Mouse (Mus musculus) kidney, postnatal 0 days (tissue): Measurements from ENCODE around the gene Inpp5a. TPM values are rescaled to one million over a fixed set of nuclear protein-coding genes. Genes with fewer than 3 reads are reported as not detected.

Experiments
- ATAC-seq: fragments of 200-750 bp; cut with Nextera tagmentation; replicated peaks from 2 replicates; pipeline ENCODE4 v1.8.0; 2017; ENCODE audit warnings: low read depth, moderate number of reproducible peaks, moderate TSS enrichment, moderate library complexity; ENCODE audit not compliant: low FRiP score
- DNase-seq: peaks from one replicate; pipeline ENCODE4 v3.0.0-alpha.2; 2016; ENCODE audit warnings: low spot score
- H3K27ac ChIP-seq: fragments of 300-500 bp; sonication (generic); 2 replicates; pipeline ENCODE4 v1.5.1; 2014; ENCODE audit warnings: mild to moderate bottlenecking
- H3K27me3 ChIP-seq: fragments of 300-500 bp; sonication (generic); 2 replicates; pipeline ENCODE4 v1.6.1; 2014; ENCODE audit warnings: low read length, mixed read lengths; ENCODE audit not compliant: insufficient read depth
- H3K36me3 ChIP-seq: fragments of 300-500 bp; sonication (generic); 2 replicates; pipeline ENCODE4 v1.6.1; 2014; ENCODE audit warnings: low read length, mixed read lengths; ENCODE audit not compliant: insufficient read depth
- H3K4me1 ChIP-seq: fragments of 300-500 bp; sonication (generic); replicated peaks from 2 replicates; pipeline ENCODE4 v1.6.1; 2014; ENCODE audit warnings: antibody characterized with exemption, low read length, mixed read lengths; ENCODE audit not compliant: insufficient read depth
- H3K4me2 ChIP-seq: fragments of 300-500 bp; sonication (generic); 2 replicates; pipeline ENCODE4 v1.6.1; 2014; ENCODE audit warnings: mild to moderate bottlenecking, low read length, moderate library complexity, mixed read lengths
- H3K4me3 ChIP-seq: fragments of 300-500 bp; sonication (generic); replicated peaks from 2 replicates; pipeline ENCODE4 v1.5.1; 2014; ENCODE audit warnings: low read depth, low read length
- H3K9ac ChIP-seq: fragments of 300-500 bp; sonication (generic); 2 replicates; pipeline ENCODE4 v1.6.1; 2014; ENCODE audit warnings: low read depth, low read length
- H3K9me3 ChIP-seq: fragments of 300-500 bp; sonication (generic); replicated peaks from 2 replicates; pipeline ENCODE4 v1.6.1; 2016; ENCODE audit warnings: low read length, inconsistent platforms, mixed read lengths
- CTCF ChIP-seq: IDR thresholded peaks from 2 replicates; pipeline ENCODE4 v1.5.1; 2016; ENCODE audit warnings: antibody characterized with exemption, low read depth, mild to moderate bottlenecking, moderate library complexity
- WGBS: fragments of 180-500 bp; shearing (Covaris S2); extraction: QIAGEN DNeasy Blood & Tissue Kit; methylation state at CpG from one replicate; pipeline ENCODE4 v1.1.7; 2014; 5-methylcytosine and 5-hydroxymethylcytosine counted together
- polyA plus RNA-seq: library from polyadenylated mRNA; unstranded; fragments of >200 nt; fragmentation: Nextera tagmentation; extraction: Ambion mirVana; gene quantifications from 2 replicates; pipeline ENCODE4 v1.2.1, GENCODE M21; 2015

Gene Inpp5a
- polyA plus RNA-seq, 1 experiment from 2014 or later, result 24.3 TPM

DNA sequence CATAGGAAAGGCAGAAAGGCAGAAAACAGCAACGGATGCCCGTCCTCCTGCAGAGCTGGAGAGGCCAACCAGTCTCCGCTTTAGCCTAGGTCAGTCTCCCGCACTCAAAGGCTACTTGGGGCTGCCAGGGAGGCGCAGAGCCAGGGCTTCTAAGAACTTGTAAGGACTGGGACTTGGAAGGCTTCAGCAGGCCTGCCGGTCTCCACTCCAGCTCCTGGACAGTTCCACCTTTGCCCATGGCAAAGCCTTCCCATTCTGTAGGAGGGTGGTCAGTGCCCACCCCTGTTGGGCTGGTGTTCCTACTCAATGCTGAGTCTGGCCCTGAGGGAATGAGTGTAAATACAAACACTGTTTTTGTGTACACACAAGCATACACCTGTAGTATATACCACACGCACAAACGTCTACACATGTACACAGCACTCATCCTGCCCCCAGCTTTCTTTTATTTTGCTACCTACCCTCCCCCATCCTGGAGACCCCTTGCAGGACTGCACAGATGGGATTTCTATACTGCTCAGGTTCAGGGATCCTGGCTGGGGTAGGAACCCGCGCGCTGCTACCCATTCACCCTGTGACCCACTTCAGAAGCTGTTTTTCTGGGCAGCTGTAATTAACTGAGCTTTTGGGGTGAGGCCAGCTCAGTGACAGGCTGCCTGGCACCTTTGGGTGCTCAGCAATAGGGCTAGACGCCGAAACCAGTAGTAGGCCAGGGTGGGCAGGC lies 25.5 kb upstream of the Inpp5a start:
- WGBS, result 60% methylated on average over 13 of the region's 13 CpGs
- no peak for DNase-seq
- no peak overlapping the region for H3K9ac ChIP-seq

GRCm38 (mm10) chr7:139364005-139364557 lies 24.8 kb upstream of the Inpp5a start:
- no peaks in the 10 kb centered on the region for H3K36me3 ChIP-seq
- H3K4me2 ChIP-seq, result 0 out of 2 replicates have a peak overlapping the region, but pooled peaks have one; percentile 2
- H3K4me3 ChIP-seq, result no peak overlapping the region
- TF ChIP-seq CTCF, result 0 out of 2 replicates have a peak, but pooled peaks have one; percentile 12
- H3K9me3 ChIP-seq, result no peaks in the 10 kb centered on the region
- ATAC-seq (peak; percentile 82), DNase-seq (peak; percentile 86)
- WGBS, result 3% methylated on average over 9 of the region's 9 CpGs
- H3K9ac ChIP-seq, result no peak overlapping the region
- H3K27ac ChIP-seq, result peak overlapping the region; percentile 84
- no peaks in the 10 kb centered on the region for H3K27me3 ChIP-seq
- peaks cover 38% of the 10 kb centered on the region for H3K4me1 ChIP-seq

More for the DNA sequence above, 25.5 kb upstream of the Inpp5a start:
- no peak for TF ChIP-seq CTCF
- H3K4me3 ChIP-seq, result no peak overlapping the region
- H3K4me1 ChIP-seq, result peaks cover 33% of the 10 kb centered on the region
- peak overlapping the region; percentile 84 for H3K27ac ChIP-seq
- ATAC-seq, result 0 out of 2 replicates have a peak, but pooled peaks have one; percentile 13
- no peaks in the 10 kb centered on the region for H3K36me3 ChIP-seq
- H3K4me2 ChIP-seq, result no peak overlapping the region
- H3K9me3 ChIP-seq, result no peaks in the 10 kb centered on the region
- H3K27me3 ChIP-seq, result no peaks in the 10 kb centered on the region

- Histone ChIP-seq H3K9ac (no peak overlapping the region), H3K27me3 (no peaks in the 10 kb centered on the region), H3K9me3 (no peaks in the 10 kb centered on the region), H3K4me1 (peaks cover 33% of the 10 kb centered on the region), H3K27ac (peak overlapping the region; percentile 84), H3K4me3 (no peak overlapping the region), H3K4me2 (no peak overlapping the region), H3K36me3 (no peaks in the 10 kb centered on the region)
- TF ChIP-seq CTCF, result no peak
- WGBS, result 64% methylated on average over 13 of the region's 13 CpGs
- ATAC-seq (no peak), DNase-seq (no peak)
Observed at GRCm38 (mm10) chr7:139364936-139365830, 23.7 kb upstream of the Inpp5a start.

DNA sequence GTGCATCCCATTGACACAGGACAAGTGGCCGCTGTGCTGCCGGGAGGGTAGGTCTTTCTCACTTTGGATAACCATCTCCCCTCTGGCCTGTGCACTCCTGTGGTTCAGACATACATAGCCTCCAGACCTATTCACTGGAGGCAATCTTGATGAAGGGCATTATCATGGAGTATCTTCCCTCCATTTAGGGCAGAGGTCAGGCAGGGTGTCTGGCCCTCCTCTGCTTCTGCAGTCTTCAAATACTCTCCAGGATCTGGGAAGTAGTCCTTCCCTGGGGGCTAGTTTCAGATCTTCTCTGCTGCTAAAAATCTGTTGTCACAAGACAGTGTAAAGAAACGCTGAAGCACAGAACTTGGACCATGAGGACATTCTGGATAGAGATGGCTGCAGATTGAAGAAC lies 22.8 kb upstream of the Inpp5a start:
- no peak for ATAC-seq
- 85% methylated on average over 3 of the region's 3 CpGs for WGBS
- no peak overlapping the region for H3K4me2 ChIP-seq
- peaks cover 31% of the 10 kb centered on the region for H3K4me1 ChIP-seq
- no peak overlapping the region for H3K9ac ChIP-seq
- H3K36me3 ChIP-seq, result no peaks in the 10 kb centered on the region
- H3K27me3 ChIP-seq, result no peaks in the 10 kb centered on the region
- no peak for TF ChIP-seq CTCF
- no peaks in the 10 kb centered on the region for H3K9me3 ChIP-seq
- DNase-seq, result no peak
- H3K27ac ChIP-seq, result 0 out of 2 replicates have a peak overlapping the region, but pooled peaks have one; percentile 14
- H3K4me3 ChIP-seq, result no peak overlapping the region

GRCm38 (mm10) chr7:139366549-139366948 lies 22.4 kb upstream of the Inpp5a start:
- no peak overlapping the region for H3K4me3 ChIP-seq
- H3K27ac ChIP-seq, result no peak overlapping the region
- H3K27me3 ChIP-seq, result no peaks in the 10 kb centered on the region
- H3K36me3 ChIP-seq, result no peaks in the 10 kb centered on the region
- ATAC-seq (no peak), DNase-seq (peak; percentile 36)
- H3K4me2 ChIP-seq, result no peak overlapping the region
- peak; percentile 10; the same call in 1 of the 2 replicates for TF ChIP-seq CTCF
- no peak overlapping the region for H3K9ac ChIP-seq
- no peaks in the 10 kb centered on the region for H3K9me3 ChIP-seq
- peaks cover 31% of the 10 kb centered on the region for H3K4me1 ChIP-seq
- 53% methylated on average over 4 of the region's 4 CpGs for WGBS

GRCm38 (mm10) chr7:139368218-139368617 lies 20.7 kb upstream of the Inpp5a start:
- Histone ChIP-seq H3K27me3 (no peaks in the 10 kb centered on the region), H3K4me1 (peaks cover 29% of the 10 kb centered on the region), H3K36me3 (no peaks in the 10 kb centered on the region), H3K9me3 (no peaks in the 10 kb centered on the region), H3K4me2 (no peak overlapping the region), H3K27ac (peak overlapping the region; percentile 87), H3K9ac (no peak overlapping the region), H3K4me3 (no peak overlapping the region)
- 87% methylated on average over 2 of the region's 2 CpGs for WGBS
- no peak for TF ChIP-seq CTCF
- ATAC-seq, result no peak
- no peak for DNase-seq
